12 mouse cellular contexts compared by ENCODE assay signal in genomic region chr17:11921026-11921425, GRCm38 (mm10).
A peak's percentile ranks its signal among the peaks of the same experiment; 100 is the strongest.
DNase-seq lines count a peak whose midpoint lies in the region; ATAC-seq lines count a peak whose summit lies in the region.
"Had no signal": no experiment of that assay in that cellular context is flagged by ENCODE, and none has a peak within 500 bp of the region (broad histone marks: within the 10 kb centered on the region; RNA-seq: fewer than 3 reads in every experiment).

No protein-coding gene starts in this region.

- DNase-seq in left cerebral cortex, adult 11 months (ENCODE audit: low spot score) = peak; percentile 60
- DNase-seq in left cerebral cortex, postnatal 4 days = no peak
- DNase-seq in frontal cortex, postnatal 36 days (ENCODE audit: low spot score in 2 of 2) = peak; percentile 49 to 69
- DNase-seq in left cerebral cortex, postnatal 14 days (ENCODE audit: low spot score in 2 of 2) = peak; percentile 71 to 82
- DNase-seq in right cerebral cortex, postnatal 4 days = peak; percentile 18
- no peak for DNase-seq in heart, postnatal 25 days (ENCODE audit: low spot score)
- no peak for DNase-seq in T-cell, adult 2 months (ENCODE audit: low spot score)
- DNase-seq: cerebellum, adult 2 months; kidney, adult 2 months had no signal

- ATAC-seq in inflammation-experienced regulatory T-cells, adult 6 months = no peak
- ATAC-seq: activated CD4-positive, CD25-positive, alpha-beta regulatory T cell, adult 4 months; forebrain, embryonic 14.5 days had no signal

- intact Hi-C loops in left cerebral cortex, postnatal 4 days (cut with DNase I) = no loop called here
- intact Hi-C loops in left cerebral cortex, postnatal 14 days (cut with DNase I) = no loop called here
- intact Hi-C loops in heart, postnatal 25 days (cut with DNase I) = no loop called here

Comparison
In these comparisons a context has a peak if more than half of its experiments do, and no peak if none do; other contexts are left out.
1. DNase-seq: peak in left cerebral cortex, adult 11 months (single experiment), frontal cortex, postnatal 36 days (2 of 2), left cerebral cortex, postnatal 14 days (2 of 2) and right cerebral cortex, postnatal 4 days (single experiment); none in left cerebral cortex, postnatal 4 days (single experiment), heart, postnatal 25 days (single experiment) and T-cell, adult 2 months (single experiment).